30 mouse cellular contexts compared by ENCODE assay signal in genomic region chr2:105263219-105263618, GRCm38 (mm10). TPM values are rescaled to one million over a fixed set of nuclear protein-coding genes. Genes with fewer than 3 reads are reported as not detected.
DNase-seq lines count a peak whose midpoint lies in the region; ATAC-seq and TF ChIP-seq lines count a peak whose summit lies in the region.
"Had no signal": no experiment of that assay in that cellular context is flagged by ENCODE, and none has a peak within 500 bp of the region (broad histone marks: within the 10 kb centered on the region; RNA-seq: fewer than 3 reads in every experiment).

No protein-coding gene starts in this region.

- H3K4me1 ChIP-seq in heart, embryonic 12.5 days (replicated peaks): no peaks in the 10 kb centered on the region
- H3K4me1 ChIP-seq in ES-E14 (ENCODE audit: control insufficient read depth in 2 of 2, insufficient read depth in 2 of 2, low read length in 2 of 2, poor library complexity in 1 of 2): peaks cover 8 to 15% of the 10 kb centered on the region in 2 experiments; a peak in 3 of 4 replicates
- H3K4me1 ChIP-seq: embryonic facial prominence, embryonic 13.5 days; heart, embryonic 13.5 days had no signal

- peak; percentile 46 for DNase-seq in heart, adult 11 months
- peak; percentile 41 for DNase-seq in ES-E14 (ENCODE audit: low read depth, low spot score)
- DNase-seq in ZHBTc4 (ENCODE audit: low read depth, low spot score): peak; percentile 81
- no peak for DNase-seq in layer of hippocampus, adult 9-11 months
- DNase-seq in urinary bladder, postnatal 10 days (ENCODE audit: low spot score): no peak
- DNase-seq: adrenal gland, adult 8-10 months; adrenal gland, postnatal 25 days; B cell, adult 2 months; cerebellum, adult 18-20 months; cerebellum, adult 9-10 months; cerebellum, postnatal 14 days; forebrain, postnatal 0 days; gastrocnemius, adult 2 months; gastrocnemius, postnatal 14 days; heart, adult 18-20 months; heart, postnatal 14 days; heart, postnatal 4 days; kidney, adult 18-20 months had no signal

- H3K27me3 ChIP-seq in heart, embryonic 12.5 days (replicated peaks): no peaks in the 10 kb centered on the region
- H3K27me3 ChIP-seq: CH12.LX had no signal

- H3K9ac ChIP-seq in heart, embryonic 12.5 days: no peak overlapping the region
- no peak overlapping the region for H3K9ac ChIP-seq in ES-E14 (ENCODE audit: insufficient read depth, low read depth, low read length, poor library complexity, severe bottlenecking)
- H3K9ac ChIP-seq: embryonic facial prominence, embryonic 13.5 days; forebrain, postnatal 0 days; heart, embryonic 13.5 days; hindbrain, embryonic 14.5 days had no signal

- H3K27ac ChIP-seq in heart, embryonic 12.5 days (ENCODE audit: poor library complexity, severe bottlenecking): no peak overlapping the region
- H3K27ac ChIP-seq in ES-E14 (ENCODE audit: insufficient read depth, low read depth, low read length, poor library complexity, severe bottlenecking): no peak overlapping the region
- H3K27ac ChIP-seq: embryonic facial prominence, embryonic 13.5 days; gastrocnemius, adult 2 months; heart, embryonic 13.5 days; hindbrain, embryonic 14.5 days; hindbrain, postnatal 0 days had no signal

- H3K4me3 ChIP-seq in heart, embryonic 12.5 days: no peak overlapping the region
- H3K4me3 ChIP-seq in ES-E14 (ENCODE audit: insufficient read depth in 1 of 2, low read depth in 1 of 2, low read length in 2 of 2, poor library complexity in 1 of 2, severe bottlenecking in 1 of 2): no peak overlapping the region
- H3K4me3 ChIP-seq: embryonic facial prominence, embryonic 13.5 days; gastrocnemius, adult 2 months; heart, embryonic 13.5 days had no signal

- no peak overlapping the region for H3K4me2 ChIP-seq in heart, embryonic 12.5 days
- H3K4me2 ChIP-seq: embryonic facial prominence, embryonic 13.5 days; heart, embryonic 13.5 days; hindbrain, embryonic 14.5 days had no signal

- in situ Hi-C loops in ES-E14 (cut with MboI; ENCODE audit: low sequenced_read_pairs in 2 of 2, unreplicated experiment in 2 of 2): no loop called here

- no peak for ATAC-seq in heart, embryonic 12.5 days (ENCODE audit: insufficient number of reproducible peaks, low FRiP score)
- ATAC-seq in activated CD4-positive, CD25-positive, alpha-beta regulatory T cell, adult 4 months: no peak
- ATAC-seq: forebrain, embryonic 14.5 days; forebrain, postnatal 0 days; hindbrain, postnatal 0 days; inflammation-experienced regulatory T-cells, adult 6 months; intestine, embryonic 16.5 days had no signal

- H3K36me3 ChIP-seq in heart, embryonic 12.5 days: no peaks in the 10 kb centered on the region
- H3K36me3 ChIP-seq in ES-E14 (ENCODE audit: control insufficient read depth, insufficient read depth, low read length, poor library complexity, severe bottlenecking): no peaks in the 10 kb centered on the region
- H3K36me3 ChIP-seq: embryonic facial prominence, embryonic 13.5 days; heart, embryonic 13.5 days had no signal

- H3K9me3 ChIP-seq in heart, embryonic 12.5 days (replicated peaks): no peaks in the 10 kb centered on the region
- no peaks in the 10 kb centered on the region for H3K9me3 ChIP-seq in ES-E14 (ENCODE audit: control insufficient read depth, insufficient read depth, low read depth, low read length)
- H3K9me3 ChIP-seq: embryonic facial prominence, embryonic 13.5 days; heart, embryonic 13.5 days had no signal

- 26% methylated on average over 2 of the region's 2 CpGs for WGBS in heart, embryonic 12.5 days

TF ChIP-seq in ES-E14, 5 proteins besides CTCF, POLR2A, EP300 and RAD21:
- TF ChIP-seq ZNF384 (IDR thresholded peaks at IDR 0.05; ENCODE audit: low read depth, low read length): no peak
- TF ChIP-seq CHD2 (IDR thresholded peaks at IDR 0.05; ENCODE audit: low read depth, low read length): no peak

RNA-seq across cellular contexts. Expression of gene Them7, which starts 39.1 kb away (rescaled TPM):
- polyA plus RNA-seq in heart, embryonic 12.5 days (2016; fragmentation: Nextera tagmentation; extraction: Ambion mirVana): 0.99 and 1.1 TPM in 2 replicates
- total RNA-seq in ES-E14 (2012; rRNA removed): not detected in 2 replicates
- polyA plus RNA-seq in activated CD4-positive, CD25-positive, alpha-beta regulatory T cell, adult 4 months (2017; shearing (Covaris generic)): not detected
- total RNA-seq: CH12.LX; forebrain, postnatal 0 days; gastrocnemius, postnatal 14 days; hindbrain, postnatal 0 days; MEL had no signal
- polyA plus RNA-seq: forebrain, embryonic 14.5 days; forebrain, postnatal 0 days; frontal cortex, adult 2 months; hindbrain, embryonic 14.5 days; inflammation-experienced regulatory T-cells, adult 6 months had no signal

Comparison
In these comparisons a context has a peak if more than half of its experiments do, and no peak if none do; other contexts are left out.
1. DNase-seq: peak in heart, adult 11 months (single experiment), ES-E14 (single experiment) and ZHBTc4 (single experiment); none in layer of hippocampus, adult 9-11 months (single experiment) and urinary bladder, postnatal 10 days (single experiment).